Mouse (Mus musculus): ENCODE results near the gene Ap3d1.

The Ap3d1 gene

GRCm38 (mm10) chr10:80742180-80742978, at the start of gene Ap3d1:
TSS of gene Ap3d1 (minus strand) at chr10:80742264.
- DNase-seq (ENCODE audit: low spot score): peak; percentile 99

- DNase-seq (ENCODE audit: low spot score): no peak
Observed at GRCm38 (mm10) chr10:80791476-80792174, 49.6 kb upstream of the Ap3d1 start.

GRCm38 (mm10) chr10:80790761-80791404, 48.8 kb upstream of the Ap3d1 start:
- DNase-seq (ENCODE audit: low spot score): no peak

- no peak for DNase-seq (ENCODE audit: low spot score)
Observed at GRCm38 (mm10) chr10:80787517-80787916, 45.5 kb upstream of the Ap3d1 start.

- DNase-seq (ENCODE audit: low spot score): no peak
Observed at GRCm38 (mm10) chr10:80785963-80786362, 43.9 kb upstream of the Ap3d1 start.

GRCm38 (mm10) chr10:80784871-80785270, 42.8 kb upstream of the Ap3d1 start:
- DNase-seq (ENCODE audit: low spot score): no peak

GRCm38 (mm10) chr10:80784302-80784701, 42.2 kb upstream of the Ap3d1 start:
- no peak for DNase-seq (ENCODE audit: low spot score)

- DNase-seq (ENCODE audit: low spot score): no peak
Observed at GRCm38 (mm10) chr10:80779565-80779964, 37.5 kb upstream of the Ap3d1 start.

GRCm38 (mm10) chr10:80777123-80777522, 35.1 kb upstream of the Ap3d1 start:
- no peak for DNase-seq (ENCODE audit: low spot score)

- DNase-seq (ENCODE audit: low spot score): no peak
Observed at GRCm38 (mm10) chr10:80776358-80776869, 34.4 kb upstream of the Ap3d1 start.

GRCm38 (mm10) chr10:80775731-80776130, 33.7 kb upstream of the Ap3d1 start:
- no peak for DNase-seq (ENCODE audit: low spot score)

- no peak for DNase-seq (ENCODE audit: low spot score)
Observed at GRCm38 (mm10) chr10:80774981-80775380, 32.9 kb upstream of the Ap3d1 start.

- DNase-seq (ENCODE audit: low spot score): peak; percentile 80
Observed at GRCm38 (mm10) chr10:80774549-80774948, 32.5 kb upstream of the Ap3d1 start.

- DNase-seq (ENCODE audit: low spot score): no peak
Observed at GRCm38 (mm10) chr10:80773816-80774215, 31.8 kb upstream of the Ap3d1 start.

GRCm38 (mm10) chr10:80768365-80768764, 26.3 kb upstream of the Ap3d1 start:
- DNase-seq (ENCODE audit: low spot score): no peak

GRCm38 (mm10) chr10:80766161-80766815, 24.2 kb upstream of the Ap3d1 start:
- DNase-seq (ENCODE audit: low spot score): peak; percentile 11

GRCm38 (mm10) chr10:80765746-80766145, 23.7 kb upstream of the Ap3d1 start:
- no peak for DNase-seq (ENCODE audit: low spot score)

- DNase-seq (ENCODE audit: low spot score): no peak
Observed at GRCm38 (mm10) chr10:80763502-80763901, 21.4 kb upstream of the Ap3d1 start.

GRCm38 (mm10) chr10:80761821-80762220, 19.8 kb upstream of the Ap3d1 start:
- DNase-seq (ENCODE audit: low spot score): no peak

GRCm38 (mm10) chr10:80760596-80761524, 18.8 kb upstream of the Ap3d1 start:
- no peak for DNase-seq (ENCODE audit: low spot score)

- no peak for DNase-seq (ENCODE audit: low spot score)
Observed at GRCm38 (mm10) chr10:80758651-80759050, 16.6 kb upstream of the Ap3d1 start.

Measured in embryo, embryonic 10 days (tissue).